Mouse (Mus musculus) left cerebral cortex, postnatal 4 days (tissue): ENCODE data around the gene Kif5a. TPM values are rescaled to one million over a fixed set of nuclear protein-coding genes. Genes with fewer than 3 reads are reported as not detected.

Experiments
- DNase-seq: peaks from one replicate; pipeline ENCODE4 v3.0.0-alpha.2; 2022
- intact Hi-C: fragments of 180-260 bp; cut with DNase I; formaldehyde crosslinking; loops from one replicate; pipeline ENCODE4 v1.15.1; 2025
- total RNA-seq, 2 experiments: library from RNA; stranded (reverse); gene quantifications; 2 replicates each; pipeline ENCODE4 v1.2.3; 2021

Kif5a gene
- total RNA-seq, 2 experiments from 2014 or later = 291 to 312 TPM

DNA sequence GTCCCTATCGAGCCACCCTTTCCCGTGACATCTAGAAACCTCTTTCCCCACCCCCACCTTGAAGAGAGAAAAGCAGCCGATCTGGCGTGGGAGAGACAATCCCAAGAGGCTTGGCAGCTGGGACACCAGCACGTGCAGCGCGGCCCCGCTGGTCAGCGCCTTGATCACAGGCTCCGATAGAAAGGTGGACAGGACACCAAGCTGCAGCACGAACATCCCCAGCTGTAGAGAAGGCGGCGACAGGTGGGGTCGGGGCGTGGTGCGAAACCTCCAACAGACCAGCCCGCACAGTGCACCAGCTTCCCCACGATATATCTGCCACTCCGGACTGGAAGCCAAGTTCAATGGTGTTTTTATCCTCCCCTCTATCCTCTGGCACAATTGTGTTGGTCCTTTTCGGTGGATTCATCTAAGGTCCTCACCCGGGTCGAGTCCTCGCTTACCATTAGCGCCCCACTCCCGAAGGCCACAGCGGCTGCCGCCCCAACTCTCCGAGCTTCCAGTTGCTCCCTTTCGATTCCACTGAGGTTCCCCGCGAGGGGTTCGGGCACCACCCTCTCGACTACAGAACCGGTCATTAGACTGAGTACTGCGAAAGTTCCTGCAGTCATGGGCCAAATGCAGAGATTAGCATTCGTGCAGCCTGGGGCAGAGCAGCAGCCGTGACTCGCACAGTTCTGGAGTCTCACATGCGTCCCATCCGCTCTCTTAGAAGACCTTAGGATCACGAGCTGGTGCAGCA, 84.7 kb downstream of the Kif5a start:
- DNase-seq = no peak
- intact Hi-C loops = no loop called here

- intact Hi-C loops = loop anchor here (2.0 kb wide), 1 partner anchor 47 kb away; no protein-coding TSS in a partner anchor
- DNase-seq = peak; percentile 81
Observed at GRCm38 (mm10) chr10:127177719-127178118, 85.4 kb downstream of the Kif5a start.

- no peak for DNase-seq
- intact Hi-C loops = loop anchor here (2.0 kb wide), 1 partner anchor 48 kb away; no protein-coding TSS in a partner anchor
Observed at GRCm38 (mm10) chr10:127177235-127177634, 85.9 kb downstream of the Kif5a start.

GRCm38 (mm10) chr10:127176756-127177155, 86.4 kb downstream of the Kif5a start:
- no peak for DNase-seq
- intact Hi-C loops = loop anchor here (2.0 kb wide), 1 partner anchor 48 kb away; no protein-coding TSS in a partner anchor

DNA sequence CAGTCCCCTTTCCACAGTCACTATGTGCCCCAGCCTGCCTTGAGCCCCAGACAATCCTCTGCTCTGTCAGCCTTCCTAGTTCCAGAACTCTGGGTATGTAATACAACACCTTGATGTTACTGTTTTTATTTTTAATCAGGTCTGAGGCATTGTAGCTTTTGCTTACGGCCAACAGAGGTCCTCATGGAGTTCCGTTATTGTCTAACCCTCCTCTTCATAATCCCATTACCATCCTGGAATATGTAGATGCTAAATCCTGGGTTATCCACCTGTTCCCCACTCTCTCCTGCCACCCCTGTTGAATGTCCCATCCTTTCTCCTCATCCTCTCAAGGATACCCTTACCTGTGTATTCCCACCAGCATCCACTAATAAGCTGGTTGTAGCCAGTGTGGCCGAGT, 86.9 kb downstream of the Kif5a start:
- intact Hi-C loops = loop anchor here (2.0 kb wide), 1 partner anchor 49 kb away; no protein-coding TSS in a partner anchor
- DNase-seq = no peak

Other genes with a start within 250 kb of the Kif5a start
- 10 to 100 TPM; 29.4 to 30.2 TPM for gene Tsfm, start 232.5 kb downstream of the Kif5a start, total RNA-seq
- gene Mettl1, start 221.9 kb downstream of the Kif5a start, total RNA-seq = 10 to 100 TPM; 13.8 to 14.9 TPM
- under 1 TPM; 0.18 to 0.42 TPM for gene Eef1akmt3, start 221.8 kb downstream of the Kif5a start, total RNA-seq
- gene Cyp27b1, start 215.1 kb downstream of the Kif5a start, total RNA-seq = under 1 TPM; 0.70 to 0.84 TPM
- gene March9, start 203.2 kb downstream of the Kif5a start, total RNA-seq = 10 to 100 TPM; 75.1 to 76.5 TPM
- 100 to 1,000 TPM; 211 to 221 TPM for gene Cdk4, start 199.8 kb downstream of the Kif5a start, total RNA-seq
- 10 to 100 TPM; 49.9 to 54.4 TPM for gene Tspan31, start 193.1 kb downstream of the Kif5a start, total RNA-seq
- 100 to 1,000 TPM; 384 to 394 TPM for gene Agap2, start 188.1 kb downstream of the Kif5a start, total RNA-seq
- gene Os9, start 142.2 kb downstream of the Kif5a start, total RNA-seq = 10 to 100 TPM; 86.3 to 90.7 TPM
- gene B4galnt1, start 98.1 kb downstream of the Kif5a start, total RNA-seq = 100 to 1,000 TPM in 1 of 2 experiments, 10 to 100 TPM in 1; 99.8 to 109 TPM
- gene Slc26a10, start 82.7 kb downstream of the Kif5a start, total RNA-seq = under 1 TPM; 0.83 to 0.88 TPM
- 10 to 100 TPM; 70.5 to 75.6 TPM for gene Arhgef25, start 73.3 kb downstream of the Kif5a start, total RNA-seq
- 100 to 1,000 TPM; 184 to 207 TPM for gene Dtx3, start 67.6 kb downstream of the Kif5a start, total RNA-seq
- gene Pip4k2c, start 51.8 kb downstream of the Kif5a start, total RNA-seq = 10 to 100 TPM; 23.8 to 25.0 TPM
- 100 to 1,000 TPM; 298 to 302 TPM for gene Dctn2, start 3.0 kb upstream of the Kif5a start, total RNA-seq
- 10 to 100 TPM; 47.7 to 51.5 TPM for gene Mbd6, start 25.7 kb upstream of the Kif5a start, total RNA-seq
- 10 to 100 TPM; 65.3 to 65.5 TPM for gene Mars, start 48.4 kb upstream of the Kif5a start, total RNA-seq
- 1 to 10 TPM in 1 of 2 experiments, under 1 TPM in 1; 0.56 to 1.1 TPM for gene Arhgap9, start 58.6 kb upstream of the Kif5a start, total RNA-seq
- 1 to 10 TPM; 2.8 to 4.1 TPM for gene Gli1, start 78.6 kb upstream of the Kif5a start, total RNA-seq
- not detected for gene Inhbe, start 91.1 kb upstream of the Kif5a start, total RNA-seq
- gene Inhbc, start 107.1 kb upstream of the Kif5a start, total RNA-seq = not detected
- 100 to 1,000 TPM; 158 to 165 TPM for gene R3hdm2, start 117.0 kb upstream of the Kif5a start, total RNA-seq
- gene Stac3, start 238.3 kb upstream of the Kif5a start, total RNA-seq = 1 to 10 TPM; 5.1 to 5.2 TPM